Mouse (Mus musculus) stomach, embryonic 14.5 days (tissue): ENCODE measurements around the gene Nub1. TPM values are rescaled to one million over a fixed set of nuclear protein-coding genes. Genes with fewer than 3 reads are reported as not detected.

Experiments used
- ATAC-seq: fragments of 200-750 bp; cut with Nextera tagmentation; 2 replicates; pipeline ENCODE4 v1.8.0; 2017; ENCODE audit warnings: low read depth, moderate TSS enrichment; ENCODE audit not compliant: insufficient number of reproducible peaks, insufficient read depth, low FRiP score
- H3K27ac ChIP-seq: fragments of 300-500 bp; sonication (generic); 2 replicates; pipeline ENCODE4 v1.5.1; 2014; ENCODE audit warnings: mild to moderate bottlenecking, low read length, moderate library complexity, mixed read lengths
- H3K27me3 ChIP-seq: fragments of 300-500 bp; sonication (generic); 2 replicates; pipeline ENCODE4 v1.6.1; 2014; ENCODE audit warnings: low read length, control low read depth, mixed read lengths; ENCODE audit not compliant: control insufficient read depth, insufficient read depth
- H3K36me3 ChIP-seq: fragments of 300-500 bp; sonication (generic); 2 replicates; pipeline ENCODE4 v1.6.1; 2014; ENCODE audit warnings: mild to moderate bottlenecking, control low read depth, low read length, moderate library complexity, mixed read lengths; ENCODE audit not compliant: control insufficient read depth, insufficient read depth
- H3K4me1 ChIP-seq: fragments of 300-500 bp; sonication (generic); 2 replicates; pipeline ENCODE4 v1.6.1; 2014; ENCODE audit warnings: low read length, control low read depth, mixed read lengths; ENCODE audit not compliant: control insufficient read depth, insufficient read depth
- H3K4me2 ChIP-seq: fragments of 300-500 bp; sonication (generic); replicated peaks from 2 replicates; pipeline ENCODE4 v1.6.1; 2014; ENCODE audit warnings: low read depth, low read length, control low read depth
- H3K4me3 ChIP-seq: fragments of 300-500 bp; sonication (generic); 2 replicates; pipeline ENCODE4 v1.5.1; 2014; ENCODE audit warnings: low read depth, low read length, control low read depth
- H3K9ac ChIP-seq: fragments of 300-500 bp; sonication (generic); replicated peaks from 2 replicates; pipeline ENCODE4 v1.6.1; 2014; ENCODE audit warnings: low read depth, mild to moderate bottlenecking, control low read depth, low read length, moderate library complexity, mixed read lengths
- H3K9me3 ChIP-seq: fragments of 300-500 bp; sonication (generic); 2 replicates; pipeline ENCODE4 v1.6.1; 2016; ENCODE audit warnings: low read depth, low read length, control low read depth; ENCODE audit not compliant: control insufficient read depth
- WGBS: fragments of 180-500 bp; shearing (Covaris S2); extraction: QIAGEN DNeasy Blood & Tissue Kit; methylation state at CpG from one replicate; pipeline ENCODE4 v1.1.7; 2014; 5-methylcytosine and 5-hydroxymethylcytosine counted together
- polyA plus RNA-seq: library from polyadenylated mRNA; unstranded; fragments of >200 nt; fragmentation: Nextera tagmentation; extraction: Ambion mirVana; gene quantifications from 2 replicates; pipeline ENCODE4 v1.2.1, GENCODE M21; 2014

Nub1 gene
- polyA plus RNA-seq, 1 experiment from 2014 or later, result 33.5 TPM

GRCm38 (mm10) chr5:24711615-24712014 is 26.3 kb downstream of the Nub1 start:
- no peaks in the 10 kb centered on the region for H3K4me1 ChIP-seq
- peaks cover 58% of the 10 kb centered on the region for H3K36me3 ChIP-seq
- no peak overlapping the region for H3K9ac ChIP-seq
- peaks cover 4% of the 10 kb centered on the region; the same call in 1 of the 2 replicates for H3K9me3 ChIP-seq
- no peaks in the 10 kb centered on the region for H3K27me3 ChIP-seq
- ATAC-seq, result no peak
- no peak overlapping the region for H3K4me3 ChIP-seq
- H3K27ac ChIP-seq, result no peak overlapping the region
- no peak overlapping the region for H3K4me2 ChIP-seq
- 97% methylated on average over 6 of the region's 6 CpGs for WGBS

GRCm38 (mm10) chr5:24713199-24713598 is 27.9 kb downstream of the Nub1 start:
- Histone ChIP-seq H3K27me3 (no peaks in the 10 kb centered on the region), H3K27ac (no peak overlapping the region), H3K4me2 (no peak overlapping the region), H3K4me1 (no peaks in the 10 kb centered on the region), H3K9me3 (peaks cover 4% of the 10 kb centered on the region; the same call in 1 of the 2 replicates), H3K9ac (no peak overlapping the region), H3K4me3 (no peak overlapping the region), H3K36me3 (peaks cover 45% of the 10 kb centered on the region)
- no peak for ATAC-seq
- WGBS, result 83% methylated on average over 2 of the region's 2 CpGs

- Histone ChIP-seq H3K4me2 (no peak overlapping the region), H3K9me3 (peaks cover 4% of the 10 kb centered on the region; the same call in 1 of the 2 replicates), H3K4me1 (no peaks in the 10 kb centered on the region), H3K36me3 (peaks cover 38% of the 10 kb centered on the region), H3K27me3 (no peaks in the 10 kb centered on the region), H3K9ac (no peak overlapping the region), H3K27ac (no peak overlapping the region), H3K4me3 (no peak overlapping the region)
- no peak for ATAC-seq
- 74% methylated on average over 6 of the region's 6 CpGs for WGBS
Observed at GRCm38 (mm10) chr5:24713987-24714386, 28.7 kb downstream of the Nub1 start.

- Histone ChIP-seq H3K4me3 (no peak overlapping the region), H3K27me3 (no peaks in the 10 kb centered on the region), H3K36me3 (peaks cover 9% of the 10 kb centered on the region), H3K9me3 (no peaks in the 10 kb centered on the region), H3K4me1 (no peaks in the 10 kb centered on the region), H3K9ac (no peak overlapping the region), H3K4me2 (no peak overlapping the region), H3K27ac (no peak overlapping the region)
- no peak for ATAC-seq
- WGBS, result 95% methylated on average over 6 of the region's 6 CpGs
Observed at GRCm38 (mm10) chr5:24718076-24718475, 32.7 kb downstream of the Nub1 start.

- Histone ChIP-seq H3K4me2 (no peak overlapping the region), H3K9ac (no peak overlapping the region), H3K4me3 (no peak overlapping the region), H3K9me3 (no peaks in the 10 kb centered on the region), H3K27ac (no peak overlapping the region), H3K36me3 (peaks cover 4% of the 10 kb centered on the region), H3K4me1 (peaks cover 14% of the 10 kb centered on the region), H3K27me3 (no peaks in the 10 kb centered on the region)
- no peak for ATAC-seq
- WGBS, result 88% methylated on average over 3 of the region's 3 CpGs
Observed at GRCm38 (mm10) chr5:24719852-24720251, 34.5 kb downstream of the Nub1 start.

- H3K27me3 ChIP-seq, result no peaks in the 10 kb centered on the region
- H3K4me2 ChIP-seq, result no peak overlapping the region
- ATAC-seq, result no peak
- no peaks in the 10 kb centered on the region for H3K9me3 ChIP-seq
- no peak overlapping the region for H3K4me3 ChIP-seq
- H3K4me1 ChIP-seq, result peaks cover 25% of the 10 kb centered on the region
- no peaks in the 10 kb centered on the region; the same call in 1 of the 2 replicates for H3K36me3 ChIP-seq
- H3K27ac ChIP-seq, result peak overlapping the region; percentile 58; the same call in 1 of the 2 replicates
- H3K9ac ChIP-seq, result no peak overlapping the region
- 67% methylated on average over 11 of the region's 11 CpGs for WGBS
Observed at GRCm38 (mm10) chr5:24723527-24724269, 38.4 kb downstream of the Nub1 start.

- ATAC-seq, result no peak
- Histone ChIP-seq H3K9ac (no peak overlapping the region), H3K9me3 (no peaks in the 10 kb centered on the region), H3K4me1 (peaks cover 25% of the 10 kb centered on the region), H3K4me2 (no peak overlapping the region), H3K4me3 (no peak overlapping the region), H3K36me3 (no peaks in the 10 kb centered on the region; the same call in 1 of the 2 replicates), H3K27me3 (no peaks in the 10 kb centered on the region), H3K27ac (peak overlapping the region; percentile 58)
- 61% methylated on average over 5 of the region's 5 CpGs for WGBS
Observed at GRCm38 (mm10) chr5:24724270-24724634, 38.9 kb downstream of the Nub1 start.

GRCm38 (mm10) chr5:24724805-24725204 is 39.5 kb downstream of the Nub1 start:
- ATAC-seq, result peak; percentile 76
- H3K4me3 ChIP-seq, result no peak overlapping the region
- H3K27me3 ChIP-seq, result no peaks in the 10 kb centered on the region
- H3K36me3 ChIP-seq, result no peaks in the 10 kb centered on the region; the same call in 1 of the 2 replicates
- no peak overlapping the region for H3K9ac ChIP-seq
- WGBS, result 15% methylated on average over 5 of the region's 5 CpGs
- H3K9me3 ChIP-seq, result no peaks in the 10 kb centered on the region
- H3K27ac ChIP-seq, result peak overlapping the region; percentile 58
- H3K4me1 ChIP-seq, result peaks cover 30% of the 10 kb centered on the region
- H3K4me2 ChIP-seq, result 0 out of 2 replicates have a peak overlapping the region, but pooled peaks have one; percentile 10
